Mouse (Mus musculus): ENCODE results near the gene Cux2. TPM values are rescaled to one million over a fixed set of nuclear protein-coding genes. Genes with fewer than 3 reads are reported as not detected.

The Cux2 gene
- polyA plus RNA-seq, 1 experiment: 3.6 TPM

GRCm38 (mm10) chr5:122086121-122086520, 36.2 kb upstream of the Cux2 start:
- no peaks in the 10 kb centered on the region for H3K27me3 ChIP-seq (replicated peaks; ENCODE audit: control insufficient read depth, insufficient read depth, low read length)
- TF ChIP-seq POLR2A (IDR thresholded peaks at IDR 0.05; ENCODE audit: low read depth, low read length) (no peak), CTCF (conservative IDR thresholded peaks at IDR 0.05; ENCODE audit: insufficient read depth, insufficient read length, low read depth, low read length) (no peak)
- no peak overlapping the region for H3K27ac ChIP-seq (ENCODE audit: insufficient read depth, low read depth, low read length)
- no peak overlapping the region for H3K4me3 ChIP-seq (ENCODE audit: insufficient read depth, low read depth, low read length)
- no peak for DNase-seq
- no peaks in the 10 kb centered on the region for H3K36me3 ChIP-seq (ENCODE audit: control insufficient read depth, insufficient read depth, low read length)
- WGBS: 77% methylated on average over 3 of the region's 3 CpGs
- H3K4me1 ChIP-seq (ENCODE audit: control insufficient read depth, insufficient read depth, low read length): no peaks in the 10 kb centered on the region

- Histone ChIP-seq H3K27ac (ENCODE audit: insufficient read depth, low read depth, low read length) (no peak overlapping the region), H3K36me3 (ENCODE audit: control insufficient read depth, insufficient read depth, low read length) (no peaks in the 10 kb centered on the region), H3K27me3 (replicated peaks; ENCODE audit: control insufficient read depth, insufficient read depth, low read length) (no peaks in the 10 kb centered on the region), H3K4me3 (ENCODE audit: insufficient read depth, low read depth, low read length) (no peak overlapping the region), H3K4me1 (ENCODE audit: control insufficient read depth, insufficient read depth, low read length) (no peaks in the 10 kb centered on the region)
- DNase-seq: no peak
- 77% methylated on average over 7 of the region's 7 CpGs for WGBS
- no peak for TF ChIP-seq POLR2A (IDR thresholded peaks at IDR 0.05; ENCODE audit: low read depth, low read length)
- TF ChIP-seq CTCF (conservative IDR thresholded peaks at IDR 0.05; ENCODE audit: insufficient read depth, insufficient read length, low read depth, low read length): no peak
Observed at GRCm38 (mm10) chr5:122085291-122085690, 35.4 kb upstream of the Cux2 start.

GRCm38 (mm10) chr5:122084470-122084869, 34.6 kb upstream of the Cux2 start:
- H3K27me3 ChIP-seq (replicated peaks; ENCODE audit: control insufficient read depth, insufficient read depth, low read length): no peaks in the 10 kb centered on the region
- WGBS: 65% methylated on average over 3 of the region's 3 CpGs
- H3K36me3 ChIP-seq (ENCODE audit: control insufficient read depth, insufficient read depth, low read length): no peaks in the 10 kb centered on the region
- no peak for DNase-seq
- TF ChIP-seq CTCF (conservative IDR thresholded peaks at IDR 0.05; ENCODE audit: insufficient read depth, insufficient read length, low read depth, low read length): no peak
- TF ChIP-seq POLR2A (IDR thresholded peaks at IDR 0.05; ENCODE audit: low read depth, low read length): no peak
- H3K4me3 ChIP-seq (ENCODE audit: insufficient read depth, low read depth, low read length): no peak overlapping the region
- H3K4me1 ChIP-seq (ENCODE audit: control insufficient read depth, insufficient read depth, low read length): no peaks in the 10 kb centered on the region
- H3K27ac ChIP-seq (ENCODE audit: insufficient read depth, low read depth, low read length): no peak overlapping the region

- Histone ChIP-seq H3K4me3 (ENCODE audit: insufficient read depth, low read depth, low read length) (no peak overlapping the region), H3K27me3 (replicated peaks; ENCODE audit: control insufficient read depth, insufficient read depth, low read length) (no peaks in the 10 kb centered on the region), H3K27ac (ENCODE audit: insufficient read depth, low read depth, low read length) (no peak overlapping the region), H3K4me1 (ENCODE audit: control insufficient read depth, insufficient read depth, low read length) (no peaks in the 10 kb centered on the region), H3K36me3 (ENCODE audit: control insufficient read depth, insufficient read depth, low read length) (no peaks in the 10 kb centered on the region)
- TF ChIP-seq POLR2A (IDR thresholded peaks at IDR 0.05; ENCODE audit: low read depth, low read length): no peak
- no peak for TF ChIP-seq CTCF (conservative IDR thresholded peaks at IDR 0.05; ENCODE audit: insufficient read depth, insufficient read length, low read depth, low read length)
- WGBS: 92% methylated on average over 2 of the region's 2 CpGs
- DNase-seq: no peak
Observed at GRCm38 (mm10) chr5:122083282-122083681, 33.4 kb upstream of the Cux2 start.

GRCm38 (mm10) chr5:122081471-122081870, 31.6 kb upstream of the Cux2 start:
- Histone ChIP-seq H3K4me3 (ENCODE audit: insufficient read depth, low read depth, low read length) (no peak overlapping the region), H3K27me3 (replicated peaks; ENCODE audit: control insufficient read depth, insufficient read depth, low read length) (no peaks in the 10 kb centered on the region), H3K27ac (ENCODE audit: insufficient read depth, low read depth, low read length) (no peak overlapping the region), H3K4me1 (ENCODE audit: control insufficient read depth, insufficient read depth, low read length) (no peaks in the 10 kb centered on the region), H3K36me3 (ENCODE audit: control insufficient read depth, insufficient read depth, low read length) (no peaks in the 10 kb centered on the region)
- no peak for DNase-seq
- 77% methylated on average over 13 of the region's 13 CpGs for WGBS
- TF ChIP-seq CTCF (conservative IDR thresholded peaks at IDR 0.05; ENCODE audit: insufficient read depth, insufficient read length, low read depth, low read length): no peak
- no peak for TF ChIP-seq POLR2A (IDR thresholded peaks at IDR 0.05; ENCODE audit: low read depth, low read length)

GRCm38 (mm10) chr5:122080930-122081329, 31.0 kb upstream of the Cux2 start:
- TF ChIP-seq CTCF (conservative IDR thresholded peaks at IDR 0.05; ENCODE audit: insufficient read depth, insufficient read length, low read depth, low read length) (no peak), POLR2A (IDR thresholded peaks at IDR 0.05; ENCODE audit: low read depth, low read length) (no peak)
- no peaks in the 10 kb centered on the region for H3K27me3 ChIP-seq (replicated peaks; ENCODE audit: control insufficient read depth, insufficient read depth, low read length)
- H3K36me3 ChIP-seq (ENCODE audit: control insufficient read depth, insufficient read depth, low read length): no peaks in the 10 kb centered on the region
- DNase-seq: no peak
- 54% methylated on average over 11 of the region's 11 CpGs for WGBS
- no peak overlapping the region for H3K27ac ChIP-seq (ENCODE audit: insufficient read depth, low read depth, low read length)
- no peaks in the 10 kb centered on the region for H3K4me1 ChIP-seq (ENCODE audit: control insufficient read depth, insufficient read depth, low read length)
- H3K4me3 ChIP-seq (ENCODE audit: insufficient read depth, low read depth, low read length): no peak overlapping the region

GRCm38 (mm10) chr5:122079796-122080195, 29.9 kb upstream of the Cux2 start:
- Histone ChIP-seq H3K4me3 (ENCODE audit: insufficient read depth, low read depth, low read length) (no peak overlapping the region), H3K36me3 (ENCODE audit: control insufficient read depth, insufficient read depth, low read length) (no peaks in the 10 kb centered on the region), H3K27me3 (replicated peaks; ENCODE audit: control insufficient read depth, insufficient read depth, low read length) (no peaks in the 10 kb centered on the region), H3K4me1 (ENCODE audit: control insufficient read depth, insufficient read depth, low read length) (no peaks in the 10 kb centered on the region), H3K27ac (ENCODE audit: insufficient read depth, low read depth, low read length) (no peak overlapping the region)
- no peak for DNase-seq
- TF ChIP-seq CTCF (conservative IDR thresholded peaks at IDR 0.05; ENCODE audit: insufficient read depth, insufficient read length, low read depth, low read length): peak; percentile 43; the same call in 1 of the 2 replicates
- TF ChIP-seq POLR2A (IDR thresholded peaks at IDR 0.05; ENCODE audit: low read depth, low read length): no peak
- 81% methylated on average over 7 of the region's 7 CpGs for WGBS

- no peak overlapping the region for H3K27ac ChIP-seq (ENCODE audit: insufficient read depth, low read depth, low read length)
- TF ChIP-seq POLR2A (IDR thresholded peaks at IDR 0.05; ENCODE audit: low read depth, low read length) (no peak), CTCF (conservative IDR thresholded peaks at IDR 0.05; ENCODE audit: insufficient read depth, insufficient read length, low read depth, low read length) (no peak)
- 35% methylated on average over 4 of the region's 4 CpGs for WGBS
Observed at GRCm38 (mm10) chr5:122077244-122077643, 27.3 kb upstream of the Cux2 start.

More at GRCm38 (mm10) chr5:122077244-122077643, 27.3 kb upstream of the Cux2 start:
- Histone ChIP-seq H3K4me1 (ENCODE audit: control insufficient read depth, insufficient read depth, low read length) (no peaks in the 10 kb centered on the region), H3K36me3 (ENCODE audit: control insufficient read depth, insufficient read depth, low read length) (no peaks in the 10 kb centered on the region), H3K4me3 (ENCODE audit: insufficient read depth, low read depth, low read length) (no peak overlapping the region), H3K27me3 (replicated peaks; ENCODE audit: control insufficient read depth, insufficient read depth, low read length) (no peaks in the 10 kb centered on the region)
- DNase-seq: no peak
